Mouse (Mus musculus) ovary, postnatal 36 days (tissue): ENCODE data around the gene Cyb561.
A peak's percentile ranks its signal among the peaks of the same experiment; 100 is the strongest.

ENCODE experiments used
- DNase-seq: peaks from one replicate; pipeline ENCODE4 v3.0.0; 2022; ENCODE audit warnings: low spot score, mixed read lengths

Cyb561 gene

DNA sequence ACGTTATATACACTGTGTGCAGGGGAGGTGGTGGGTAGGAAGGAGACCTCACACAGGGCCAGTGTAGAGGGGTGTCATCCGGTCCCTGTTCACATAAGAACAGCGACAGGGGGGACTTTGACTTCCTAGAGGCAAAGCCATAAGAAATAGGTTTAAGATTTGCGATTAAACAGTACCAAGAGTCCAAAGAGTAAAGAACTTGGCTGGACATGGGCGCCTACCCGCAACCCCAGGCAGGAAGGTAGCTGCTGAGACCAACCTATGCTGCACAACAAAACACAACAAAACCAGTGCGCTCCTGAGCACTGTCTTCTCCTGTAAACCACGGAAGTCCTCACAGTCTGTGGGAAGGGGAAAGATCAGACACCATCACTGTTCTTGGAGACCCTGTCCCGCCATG is 1.0 kb downstream of the Cyb561 start:
- no peak for DNase-seq

DNA sequence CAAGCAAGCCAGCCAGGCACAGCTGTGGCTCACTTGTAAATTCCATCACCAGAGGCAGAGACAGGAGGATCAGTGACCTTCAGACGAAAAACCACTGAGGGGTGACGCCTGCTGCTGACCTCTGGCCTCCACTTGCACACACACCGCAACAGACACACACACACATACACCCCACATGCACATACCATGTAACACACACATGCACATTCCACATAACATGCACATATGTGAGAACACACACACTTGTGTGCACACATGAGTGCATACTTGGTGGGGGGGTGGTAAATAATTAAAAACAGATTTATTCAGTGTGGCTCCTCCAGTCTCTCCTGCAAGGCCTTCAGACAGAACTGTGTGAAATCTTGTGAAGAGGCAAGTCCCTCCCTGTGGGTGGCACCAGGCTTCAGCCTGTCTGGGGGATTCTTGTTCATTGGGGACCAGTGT is 1.5 kb downstream of the Cyb561 start:
- DNase-seq = no peak

DNA sequence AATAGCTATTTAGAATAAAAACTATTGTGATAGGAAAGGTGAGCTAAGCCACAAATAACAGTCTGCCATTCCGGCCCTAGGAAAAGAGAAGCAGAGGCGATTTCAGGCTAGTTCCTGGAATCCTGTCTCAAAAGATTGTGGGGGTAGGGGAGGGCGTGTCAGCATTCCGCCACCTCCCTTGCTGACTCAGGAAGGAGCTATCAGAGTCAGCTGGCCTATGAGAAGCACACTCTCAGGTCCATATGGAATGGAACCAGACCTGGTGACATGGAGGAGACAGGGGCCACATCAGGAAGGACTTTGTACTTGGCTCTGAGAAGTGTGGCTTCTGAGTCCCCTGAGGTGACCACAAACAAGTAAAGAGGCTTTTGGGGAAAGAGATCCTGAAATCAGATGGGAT is 2.6 kb downstream of the Cyb561 start:
- no peak for DNase-seq

DNA sequence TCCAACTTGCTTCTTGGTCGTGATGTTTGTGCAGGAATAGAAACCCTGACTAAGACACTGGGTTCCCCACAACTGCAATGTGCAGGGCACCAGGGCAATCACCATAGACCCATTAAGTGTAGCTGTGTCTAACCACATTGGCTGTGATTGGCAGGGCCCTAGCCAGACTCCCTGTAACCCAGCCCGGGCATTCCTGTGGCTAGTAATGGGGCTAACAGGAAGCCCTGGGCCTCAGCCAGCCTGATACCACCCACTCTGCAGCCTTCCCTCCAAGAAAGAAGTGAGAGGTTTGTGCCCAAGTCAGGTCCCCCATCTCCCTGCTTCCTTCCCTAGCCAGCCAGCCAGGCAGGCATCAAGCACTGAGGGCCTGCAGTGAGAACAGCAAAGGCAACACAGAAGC is 4.9 kb downstream of the Cyb561 start:
- no peak for DNase-seq

DNA sequence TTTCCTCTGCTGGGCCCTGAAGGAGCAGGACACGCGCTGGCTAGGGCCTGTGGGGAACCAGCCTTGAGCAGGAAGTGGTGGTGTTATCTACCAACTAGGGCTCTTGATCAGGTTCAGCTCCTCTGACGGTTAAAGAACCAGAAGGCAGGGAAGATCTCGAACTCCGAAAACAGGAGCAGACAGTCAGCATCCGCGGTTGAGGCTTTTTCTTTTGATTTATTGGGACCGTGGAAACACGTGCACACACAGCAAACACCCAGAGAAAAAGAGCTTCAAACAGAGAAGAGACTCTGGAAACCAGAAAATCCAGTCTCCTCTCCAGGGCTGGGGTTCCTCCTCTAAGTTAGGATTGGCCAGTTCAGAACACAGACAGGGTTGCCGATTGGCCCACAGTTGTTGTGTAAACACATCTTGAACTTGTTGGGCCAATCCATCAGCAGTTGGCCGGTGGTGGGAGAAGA is 6.4 kb downstream of the Cyb561 start:
- DNase-seq = no peak

DNA sequence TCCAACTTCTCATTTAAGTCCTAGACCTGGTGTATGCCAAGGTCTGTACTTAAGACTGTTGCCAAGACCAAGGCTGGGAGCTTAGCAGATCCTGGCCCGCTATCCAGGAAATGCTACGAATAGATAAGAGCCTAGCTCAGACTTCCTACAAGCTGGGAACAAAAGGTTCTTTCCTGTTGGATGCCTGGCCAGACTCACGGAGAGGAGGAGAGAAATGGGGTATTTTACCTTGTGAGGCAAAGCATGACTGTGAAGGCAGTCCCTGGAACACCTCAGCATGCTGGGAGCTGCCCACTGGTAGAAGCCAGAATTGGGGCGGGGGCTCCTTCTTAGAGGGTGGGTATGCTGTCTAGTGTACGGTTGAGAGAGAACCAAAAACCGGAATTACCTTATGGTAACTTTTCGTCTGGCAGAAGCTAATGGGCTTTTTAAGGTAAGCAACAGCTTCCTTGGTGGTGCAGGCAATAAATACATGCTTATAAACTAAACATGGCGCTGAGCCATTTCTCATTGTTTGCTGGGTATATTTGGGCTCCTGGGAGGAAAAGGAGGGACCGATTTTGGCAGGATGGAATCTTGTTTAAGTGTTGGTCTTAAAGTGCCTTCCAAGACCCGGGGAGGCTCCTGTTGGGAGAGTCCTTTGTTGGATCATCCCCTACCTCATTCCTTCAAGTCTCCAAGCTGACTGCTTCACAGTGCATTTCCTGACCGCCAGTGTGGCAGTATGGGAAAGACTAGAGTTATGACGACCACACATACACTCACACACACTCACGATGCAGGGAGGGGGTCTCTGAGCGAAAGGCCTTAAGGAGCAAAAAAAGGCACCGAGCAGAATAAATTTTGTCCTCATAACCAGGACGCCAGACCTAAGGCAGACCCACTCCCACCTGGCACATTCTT is 8.1 kb downstream of the Cyb561 start:
- DNase-seq = no peak

DNA sequence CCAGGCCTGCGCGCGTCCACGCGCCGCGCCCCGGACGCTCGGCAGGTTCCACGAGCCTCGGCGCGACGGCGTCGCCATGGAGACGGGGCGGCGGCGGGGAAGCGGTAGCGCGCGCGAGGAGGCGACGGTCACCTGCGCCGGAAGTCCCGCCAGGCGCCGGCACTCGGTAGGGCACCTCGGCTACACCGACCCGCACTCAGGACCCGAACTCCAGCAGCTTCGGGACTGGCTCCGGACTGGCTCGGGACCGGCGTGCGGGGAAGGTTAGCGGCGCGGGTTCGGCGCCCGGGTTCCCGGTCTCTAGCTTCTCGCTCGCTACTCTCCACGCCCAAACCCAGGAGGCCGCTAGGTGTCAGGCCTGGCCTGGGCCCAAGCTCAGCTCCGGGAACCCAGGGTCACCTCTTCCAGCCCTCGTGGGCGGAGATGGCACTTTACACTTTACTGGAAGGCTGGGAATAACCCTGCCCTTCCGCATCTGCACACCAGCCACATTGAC is 9.0 kb downstream of the Cyb561 start:
- DNase-seq = peak; percentile 74

DNA sequence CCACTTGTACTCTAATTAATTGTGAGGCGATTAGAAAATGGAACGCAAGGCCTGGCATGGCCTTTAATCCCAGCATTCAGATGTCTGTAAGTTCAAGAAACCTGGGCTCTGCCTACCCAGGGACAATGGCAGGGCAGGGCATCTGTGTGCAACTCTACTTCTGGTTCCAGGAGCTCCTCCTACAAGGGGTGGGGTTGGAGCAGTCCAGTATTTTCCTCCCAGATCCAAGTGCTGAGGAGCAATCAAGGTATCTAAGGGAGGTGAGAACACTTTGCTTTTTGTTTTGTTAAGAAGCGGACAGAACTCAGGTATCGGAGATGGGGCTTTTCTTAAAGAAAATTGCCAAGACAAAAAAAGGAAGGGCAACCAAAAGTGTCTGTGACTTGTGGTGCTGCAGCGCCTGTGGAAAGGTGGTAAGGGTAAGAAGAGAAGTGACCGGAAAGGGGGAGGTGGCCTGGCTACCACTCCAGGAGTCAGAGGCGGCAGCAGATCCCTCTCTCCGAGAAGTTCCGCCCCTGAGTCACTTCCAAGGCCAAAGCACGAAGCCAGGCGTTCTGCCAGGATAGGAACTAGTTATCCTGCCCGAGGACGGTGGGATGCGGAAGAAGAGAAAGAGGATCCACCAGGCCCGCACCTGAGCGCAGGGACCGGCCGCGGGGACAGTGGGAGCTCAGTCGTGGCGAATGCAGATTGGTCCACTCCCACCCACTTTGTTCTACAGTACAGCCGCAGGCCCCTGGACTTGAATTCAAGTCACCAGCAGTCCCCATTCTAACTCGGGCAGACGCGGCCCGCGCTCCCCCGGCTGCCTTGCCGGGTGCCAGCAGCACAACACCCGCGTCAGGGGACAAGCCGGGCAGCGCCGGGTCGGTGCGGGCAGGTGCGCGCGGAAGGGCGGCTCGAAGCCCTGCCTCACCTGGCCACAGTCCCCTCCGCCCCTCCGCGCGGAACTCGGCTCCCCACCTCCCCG is 9.7 kb downstream of the Cyb561 start:
- peak; percentile 59 for DNase-seq

DNA sequence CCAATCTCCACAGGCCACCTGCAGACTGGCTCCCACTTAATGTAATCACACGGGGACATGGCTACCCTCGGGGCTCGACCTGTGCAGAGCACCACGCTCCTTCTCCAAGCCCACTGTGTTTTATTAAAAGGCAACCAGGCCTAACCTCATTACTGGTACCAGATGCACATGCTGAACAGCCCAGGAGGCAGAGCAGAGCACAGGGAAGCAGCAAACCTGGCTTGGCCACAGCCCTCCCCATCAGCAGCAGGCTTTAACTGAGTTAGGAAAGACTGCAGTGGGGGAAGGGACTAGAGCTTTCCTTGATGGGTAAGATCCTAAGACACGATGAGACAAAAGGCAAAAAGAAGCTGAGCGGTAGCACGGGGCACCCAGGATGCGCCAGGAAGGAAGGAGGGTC is 11.2 kb downstream of the Cyb561 start:
- no peak for DNase-seq

DNA sequence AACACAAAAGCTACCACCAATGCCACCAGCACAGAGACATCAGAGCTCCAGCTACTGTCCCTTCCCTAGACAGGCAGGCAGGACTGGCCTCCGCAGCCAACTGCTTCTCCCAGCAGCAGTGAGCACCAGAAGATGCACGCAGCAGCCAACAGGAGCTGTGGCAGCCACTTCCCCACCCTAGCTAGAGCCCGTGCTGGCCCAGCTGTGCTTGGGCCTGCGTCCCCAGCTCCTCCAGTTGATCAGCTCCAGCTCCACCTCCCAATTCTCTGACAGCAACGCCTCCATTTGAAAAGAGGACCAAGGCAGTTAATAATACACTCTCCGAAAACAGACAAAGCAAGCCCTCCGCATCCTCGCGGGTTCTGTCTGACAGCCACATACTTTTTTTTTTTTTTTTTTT is 14.4 kb downstream of the Cyb561 start:
- DNase-seq = no peak

DNA sequence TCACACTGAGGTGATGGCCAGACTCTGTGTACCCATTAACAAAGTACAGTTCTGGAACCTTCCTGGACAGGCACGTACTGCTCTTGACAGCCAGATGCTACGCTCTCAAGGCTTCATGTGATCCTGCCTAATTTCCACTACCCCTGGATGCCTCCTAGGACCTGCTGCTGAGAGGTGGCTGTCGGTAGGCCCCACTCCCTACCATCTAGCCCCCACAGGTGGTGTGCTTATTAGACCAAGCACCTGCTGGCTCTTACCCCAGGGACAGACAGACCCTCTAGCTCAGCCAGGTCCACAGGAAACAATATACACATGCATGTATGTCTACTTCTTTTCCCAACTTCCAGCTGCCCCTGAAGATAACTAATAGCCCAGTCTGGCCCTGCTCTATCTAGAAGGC is 16.2 kb downstream of the Cyb561 start:
- DNase-seq = no peak

DNA sequence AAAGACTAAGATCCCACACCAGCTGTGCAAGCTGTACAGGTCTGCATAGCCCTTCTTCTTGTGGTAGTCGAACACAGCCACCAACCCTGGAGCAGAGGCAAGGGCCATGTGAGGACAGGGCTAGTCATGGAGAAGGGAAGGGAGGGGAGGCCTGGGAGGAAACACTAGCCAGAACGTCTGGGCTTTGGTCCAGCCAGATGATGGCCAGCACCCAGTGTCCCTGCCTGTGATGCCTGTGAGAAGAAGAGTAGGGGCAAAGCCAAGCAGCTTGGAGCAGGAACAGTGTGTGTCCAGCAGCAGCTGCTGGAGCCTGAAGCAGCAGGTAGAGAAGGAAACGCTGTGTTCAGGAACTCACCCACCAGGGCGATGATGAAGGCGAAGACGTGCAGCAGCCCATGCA is 16.9 kb downstream of the Cyb561 start:
- peak; percentile 54 for DNase-seq

DNA sequence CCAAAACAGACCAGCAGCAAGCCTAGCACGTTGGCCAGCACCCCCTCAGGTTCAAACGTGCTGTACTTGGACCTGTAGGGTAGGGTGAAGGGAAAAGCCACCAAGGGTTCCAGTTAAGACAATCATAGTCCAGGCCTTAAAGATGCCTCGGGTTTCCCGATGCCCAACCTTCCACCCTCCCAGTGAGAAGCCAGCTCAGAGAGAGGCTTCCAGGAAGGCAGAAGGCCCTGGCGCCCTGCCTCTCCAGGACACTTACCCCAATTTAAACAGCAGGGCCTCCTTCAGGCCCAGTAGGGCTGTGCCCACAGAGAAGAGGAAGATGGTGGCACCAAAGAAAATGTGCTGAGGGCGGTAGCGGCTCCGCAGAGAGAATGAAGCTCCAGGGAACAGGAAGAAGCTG is 17.6 kb downstream of the Cyb561 start:
- DNase-seq = no peak

DNA sequence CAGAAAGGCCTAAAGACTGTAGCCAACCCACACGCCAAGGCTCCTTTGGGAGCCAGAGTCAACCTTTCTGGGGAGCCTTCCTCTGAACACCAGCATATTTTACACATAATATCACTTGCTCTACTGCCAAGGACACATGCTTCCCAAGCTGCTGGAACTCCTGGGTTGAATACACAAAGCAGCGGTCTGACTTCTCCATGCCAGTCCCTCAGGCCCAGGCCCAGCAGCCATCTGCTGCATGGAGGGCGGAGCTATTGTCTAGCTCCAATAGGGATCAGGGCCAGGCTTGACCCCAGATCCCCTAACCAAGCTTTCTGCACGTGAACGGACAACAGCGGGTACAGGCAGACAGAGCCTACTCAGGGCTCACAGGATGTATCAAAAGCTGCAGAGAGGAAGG is 18.3 kb downstream of the Cyb561 start:
- no peak for DNase-seq

DNA sequence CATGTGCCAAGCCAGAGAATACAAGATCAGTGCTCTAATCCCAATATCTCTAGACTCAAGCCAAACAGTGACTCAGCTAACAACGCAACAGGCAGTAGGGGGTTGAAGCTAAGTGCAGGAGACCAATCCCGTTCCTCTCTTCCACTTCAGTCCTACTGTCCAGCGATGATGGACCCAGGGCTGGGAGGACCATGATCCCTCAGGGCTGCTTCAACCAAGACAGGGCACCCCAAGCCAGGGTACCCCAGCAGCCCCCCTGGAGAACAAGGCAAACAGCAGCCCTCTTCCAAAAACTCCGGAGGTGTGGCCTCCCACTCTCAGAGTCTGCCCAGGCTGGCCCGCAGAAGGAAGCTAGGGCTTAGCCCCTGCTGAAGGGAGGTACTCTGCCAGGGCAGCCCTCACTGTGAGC is 18.8 kb downstream of the Cyb561 start:
- no peak for DNase-seq

DNA sequence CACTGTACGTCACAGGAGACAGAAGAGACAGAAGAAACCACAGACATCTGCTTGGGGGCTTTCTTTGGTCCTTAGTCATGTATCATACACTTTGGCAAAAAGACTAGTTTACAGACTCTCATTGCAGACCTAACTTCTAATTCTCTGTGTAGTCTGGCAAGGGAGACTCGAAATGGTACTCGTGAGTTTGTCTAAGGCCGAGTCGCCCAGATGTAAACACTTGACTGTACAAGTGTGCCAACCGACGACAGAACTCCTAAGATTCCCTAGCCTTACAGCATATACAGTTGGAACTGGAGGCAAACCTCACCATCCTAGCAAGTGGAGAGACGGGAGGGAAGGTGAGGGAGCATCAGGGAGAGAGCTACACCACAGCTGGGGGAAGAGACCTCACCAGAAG is 19.4 kb downstream of the Cyb561 start:
- DNase-seq = no peak

DNA sequence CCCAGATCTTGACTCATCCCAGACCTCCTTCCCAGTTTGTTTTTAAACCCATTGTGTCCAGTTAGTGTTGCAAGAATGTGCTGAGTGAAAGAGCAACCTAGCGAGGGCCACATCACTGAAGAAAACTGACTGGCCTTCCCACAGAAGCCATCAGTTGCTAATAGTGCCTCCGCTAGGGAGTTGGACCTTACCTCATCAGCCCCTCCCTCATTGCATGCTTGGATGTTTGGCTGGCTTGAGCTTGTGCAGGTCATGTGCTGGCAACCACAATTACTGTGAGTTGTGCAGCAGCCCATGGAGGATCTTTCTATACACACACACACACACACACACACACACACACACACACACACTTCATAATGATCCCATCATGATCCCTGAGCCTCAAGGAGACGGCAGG is 21.8 kb downstream of the Cyb561 start:
- DNase-seq = no peak

DNA sequence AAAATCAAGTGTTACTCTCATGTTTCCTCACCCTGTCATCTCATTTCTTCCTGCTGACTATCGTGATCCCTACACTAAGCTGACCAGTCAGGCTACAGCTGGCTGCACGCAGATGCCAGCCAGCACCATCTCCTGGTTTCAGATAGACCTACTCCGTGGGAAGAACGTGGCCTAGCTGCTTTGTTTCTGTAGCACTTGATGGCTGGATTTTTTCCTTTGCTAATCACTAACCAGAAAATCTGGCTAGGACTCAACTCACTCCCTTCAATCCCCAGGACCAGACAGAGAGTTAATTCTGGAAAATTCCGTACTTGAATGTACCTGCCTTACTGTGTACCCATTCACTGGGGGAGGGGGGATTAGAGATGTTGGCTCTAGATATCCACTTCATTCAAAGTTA is 25.0 kb downstream of the Cyb561 start:
- no peak for DNase-seq

DNA sequence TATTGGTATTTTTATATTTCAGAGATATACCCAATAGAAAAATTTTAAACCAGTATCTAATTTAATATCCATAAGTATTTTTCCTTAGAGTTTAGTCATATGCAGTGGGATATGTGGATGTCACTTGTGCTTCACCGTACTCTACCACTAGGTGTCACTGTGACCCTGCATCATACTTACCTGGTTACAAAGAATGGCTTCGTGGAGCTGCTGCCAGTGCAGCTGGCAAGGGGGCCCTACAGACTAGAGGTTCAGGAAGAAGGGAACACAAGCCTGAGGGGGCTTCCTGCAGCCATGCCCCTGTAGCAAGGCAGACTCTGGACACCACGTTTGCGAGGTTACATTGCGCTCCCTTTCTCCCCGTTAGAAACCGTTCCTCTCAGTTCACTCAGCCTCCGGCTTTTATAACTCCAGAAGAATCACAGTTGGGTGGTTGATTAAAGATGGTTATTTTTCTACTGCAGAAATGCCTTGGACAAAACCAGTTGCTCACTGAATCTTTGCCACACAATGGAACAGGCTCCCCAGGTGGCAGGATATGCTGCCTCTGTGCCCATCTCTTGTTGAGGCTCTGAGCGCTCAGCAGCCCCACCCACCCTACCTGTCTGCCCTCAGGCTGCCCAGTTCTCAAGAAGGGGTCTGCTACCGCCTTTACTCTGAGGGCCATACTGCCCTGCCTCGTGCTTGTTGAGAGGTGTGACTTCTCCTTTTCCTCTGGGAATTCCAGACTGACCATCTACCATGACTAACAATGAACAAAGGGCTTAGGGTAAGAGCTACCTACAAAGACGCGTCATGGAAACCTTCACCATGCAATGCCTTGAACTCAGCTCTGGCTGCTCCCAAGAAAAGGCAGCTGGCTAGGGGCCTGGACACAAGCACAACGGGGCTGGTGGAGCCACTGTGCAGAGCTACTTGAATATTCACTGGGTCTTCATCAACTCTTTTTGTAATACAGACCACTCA is 25.8 kb downstream of the Cyb561 start:
- DNase-seq = peak; percentile 41

DNA sequence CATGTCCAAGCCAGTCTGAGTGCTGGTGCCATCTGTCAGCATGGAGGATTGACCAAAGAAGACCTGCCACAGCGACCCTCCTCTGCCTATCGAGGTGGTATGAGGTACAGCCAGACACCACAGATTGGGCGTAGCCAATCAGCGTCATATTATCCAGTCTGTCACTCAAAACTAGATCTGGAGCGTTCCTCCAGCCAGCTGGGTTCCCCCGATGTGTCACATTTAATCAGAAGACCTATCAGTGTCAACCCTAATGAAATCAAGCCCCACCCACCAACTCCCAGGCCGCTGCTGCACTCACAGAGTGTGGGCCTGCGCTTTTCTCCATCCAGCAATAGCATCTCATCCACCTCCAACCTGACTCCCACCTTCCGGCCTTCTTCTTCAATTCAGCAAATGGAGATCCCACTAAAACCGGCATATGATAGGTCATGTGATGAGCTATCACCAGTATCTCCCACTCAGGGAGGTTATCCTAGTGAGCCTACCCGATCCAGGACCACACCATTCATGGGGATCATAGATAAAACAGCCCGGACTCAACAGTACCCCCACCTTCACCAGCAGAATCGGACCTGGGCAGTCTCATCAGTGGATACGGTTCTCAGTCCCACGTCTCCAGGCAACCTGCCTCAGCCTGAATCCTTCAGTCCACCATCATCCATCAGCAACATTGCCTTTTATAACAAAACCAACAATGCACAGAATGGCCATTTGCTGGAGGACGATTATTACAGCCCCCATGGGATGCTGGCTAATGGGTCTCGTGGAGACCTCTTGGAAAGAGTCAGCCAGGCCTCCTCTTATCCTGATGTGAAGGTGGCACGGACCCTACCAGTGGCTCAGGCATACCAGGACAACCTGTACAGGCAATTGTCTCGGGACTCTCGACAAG is 30.1 kb downstream of the Cyb561 start:
- DNase-seq = no peak
